Mouse (Mus musculus) cortical plate, adult 2 months (tissue): ENCODE results near the gene Cadm1.

ENCODE experiments used
- CTCF ChIP-seq: fragments of 200-500 bp; IDR thresholded peaks from 2 replicates; pipeline ENCODE4 v1.5.1; 2011; ENCODE audit warnings: mild to moderate bottlenecking, control low read depth, low read length; ENCODE audit not compliant: insufficient read depth; ENCODE audit errors: extremely low read depth
- POLR2A ChIP-seq: fragments of 200-500 bp; IDR thresholded peaks from 2 replicates; pipeline ENCODE4 v1.6.1; 2011; ENCODE audit warnings: mild to moderate bottlenecking, low read length, control low read depth; ENCODE audit not compliant: insufficient read depth; ENCODE audit errors: extremely low read depth

- no peak for TF ChIP-seq CTCF
- no peak for TF ChIP-seq POLR2A
These were observed 162.9 kb downstream of the Cadm1 start for GRCm38 (mm10) chr9:47692911-47693310.
